Comparison of ENCODE assay signal across 8 mouse cellular contexts in the genomic region with DNA sequence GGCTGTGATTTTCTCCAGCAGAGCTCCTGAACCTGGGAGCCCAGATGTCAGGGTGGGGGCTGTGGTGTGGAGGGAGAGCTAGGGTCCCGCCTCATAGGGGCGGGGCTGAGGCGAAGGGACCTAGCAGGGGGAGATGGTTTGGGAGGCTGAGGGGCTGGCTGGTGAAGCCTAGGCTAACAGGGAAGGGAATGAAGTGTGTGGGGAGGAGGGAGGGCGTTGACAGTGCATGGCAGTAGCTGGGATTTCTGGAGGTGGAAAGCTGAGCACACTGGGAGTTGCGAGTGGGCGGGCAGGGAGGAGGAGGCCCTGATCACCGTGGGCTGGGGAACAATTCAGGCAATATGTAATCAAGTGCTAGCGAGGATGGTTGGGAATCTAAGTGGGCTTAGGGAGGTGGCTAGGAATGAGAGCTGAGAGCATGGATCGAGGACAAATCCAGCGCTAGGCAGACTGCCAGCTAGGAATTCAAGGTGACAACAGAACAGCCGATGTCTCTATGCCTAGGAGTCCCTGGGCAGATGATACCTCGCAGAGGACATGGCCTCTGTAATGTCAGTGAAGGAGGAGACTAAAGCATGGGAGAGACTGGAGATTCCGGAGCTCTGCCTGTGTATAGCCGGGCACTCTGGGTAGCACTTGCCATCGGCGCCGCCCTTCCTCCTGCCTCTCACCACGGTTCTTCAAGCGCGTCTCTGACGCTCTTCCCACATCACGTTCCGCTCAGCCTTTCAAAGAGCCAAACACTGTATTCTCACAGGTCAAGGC. TPM values are rescaled to one million over a fixed set of nuclear protein-coding genes. Genes with fewer than 3 reads are reported as not detected.
DNase-seq lines count a peak whose midpoint lies in the region; ATAC-seq lines count a peak whose summit lies in the region.

No protein-coding gene starts in this region.

- peak overlapping the region; percentile 25; the same call in 1 of the 2 replicates for H3K27ac ChIP-seq in embryonic facial prominence, embryonic 14.5 days (replicated peaks; ENCODE audit: low read depth, low read length)
- H3K27ac ChIP-seq in heart, embryonic 14.5 days (replicated peaks in 1 of 2; ENCODE audit: control insufficient read depth in 1 of 2, insufficient read depth in 1 of 2, low read depth in 2 of 2, low read length in 2 of 2): peak overlapping the region; percentile 6 to 30; a peak in 3 of 4 replicates
- H3K27ac ChIP-seq in liver, embryonic 15.5 days (replicated peaks): no peak overlapping the region

- peak; percentile 49 for DNase-seq in adrenal gland, postnatal 25 days
- peak; percentile 68 for DNase-seq in embryonic facial prominence, embryonic 14.5 days (ENCODE audit: low spot score)
- peak; percentile 29 to 46 for DNase-seq in kidney, postnatal 25 days
- DNase-seq in natural killer cell, adult 2 months (ENCODE audit: low spot score in 2 of 2): peak; percentile 10 to 16
- peak; percentile 66 for DNase-seq in testis, postnatal 14 days (ENCODE audit: low spot score)

- ATAC-seq in CD4-positive, CD25-positive, alpha-beta regulatory T cell, adult 4 months: peak; percentile 62
- ATAC-seq in embryonic facial prominence, embryonic 14.5 days (ENCODE audit: low read depth): peak; percentile 77
- peak; percentile 62 for ATAC-seq in heart, embryonic 14.5 days (ENCODE audit: insufficient number of reproducible peaks, insufficient read depth, low FRiP score, low read depth)
- peak; percentile 9; the same call in 1 of the 2 replicates for ATAC-seq in liver, embryonic 15.5 days (ENCODE audit: insufficient read depth)

- H3K4me2 ChIP-seq in embryonic facial prominence, embryonic 14.5 days (ENCODE audit: low read depth, low read length): peak overlapping the region; percentile 79
- H3K4me2 ChIP-seq in heart, embryonic 14.5 days (ENCODE audit: low read length): peak overlapping the region; percentile 90
- peak overlapping the region; percentile 58 for H3K4me2 ChIP-seq in liver, embryonic 15.5 days

- H3K9me3 ChIP-seq in embryonic facial prominence, embryonic 14.5 days (ENCODE audit: control insufficient read depth, low read length): no peaks in the 10 kb centered on the region
- H3K9me3 ChIP-seq in heart, embryonic 14.5 days (ENCODE audit: control insufficient read depth, low read length): no peaks in the 10 kb centered on the region
- H3K9me3 ChIP-seq in liver, embryonic 15.5 days (replicated peaks): no peaks in the 10 kb centered on the region

- WGBS in embryonic facial prominence, embryonic 14.5 days: 1% methylated on average over 23 of the region's 23 CpGs
- WGBS in heart, embryonic 14.5 days: under 1% methylated on average over 23 of the region's 23 CpGs
- WGBS in liver, embryonic 15.5 days (ENCODE audit: insufficient replicate concordance): 3% methylated on average over 23 of the region's 23 CpGs

- peaks cover 23% of the 10 kb centered on the region for H3K4me1 ChIP-seq in embryonic facial prominence, embryonic 14.5 days (ENCODE audit: control insufficient read depth, insufficient read depth, low read length)
- peaks cover 15 to 21% of the 10 kb centered on the region in 2 experiments; a peak in 3 of 4 replicates for H3K4me1 ChIP-seq in heart, embryonic 14.5 days (ENCODE audit: control insufficient read depth in 2 of 2, insufficient read depth in 2 of 2, low read length in 2 of 2)
- H3K4me1 ChIP-seq in liver, embryonic 15.5 days (replicated peaks): peaks cover 45% of the 10 kb centered on the region

- H3K4me3 ChIP-seq in embryonic facial prominence, embryonic 14.5 days (ENCODE audit: low read depth, low read length): peak overlapping the region; percentile 38
- H3K4me3 ChIP-seq in heart, embryonic 14.5 days (ENCODE audit: control insufficient read depth in 1 of 2, insufficient read depth in 1 of 2, low read depth in 1 of 2, low read length in 2 of 2): peak overlapping the region; percentile 32 to 34
- peak overlapping the region; percentile 33 for H3K4me3 ChIP-seq in liver, embryonic 15.5 days (replicated peaks)

- no peaks in the 10 kb centered on the region for H3K36me3 ChIP-seq in embryonic facial prominence, embryonic 14.5 days (ENCODE audit: control insufficient read depth, insufficient read depth, low read length)
- no peaks in the 10 kb centered on the region for H3K36me3 ChIP-seq in heart, embryonic 14.5 days (ENCODE audit: control insufficient read depth, insufficient read depth, low read length)
- no peaks in the 10 kb centered on the region for H3K36me3 ChIP-seq in liver, embryonic 15.5 days (replicated peaks)

- 0 out of 2 replicates have a peak, but pooled peaks cover 4% of the 10 kb centered on the region for H3K27me3 ChIP-seq in embryonic facial prominence, embryonic 14.5 days (replicated peaks; ENCODE audit: control insufficient read depth, insufficient read depth, low read length)
- no peaks in the 10 kb centered on the region for H3K27me3 ChIP-seq in heart, embryonic 14.5 days (ENCODE audit: control insufficient read depth, insufficient read depth, low read length)
- peaks cover 45% of the 10 kb centered on the region for H3K27me3 ChIP-seq in liver, embryonic 15.5 days

- peak overlapping the region; percentile 58 for H3K9ac ChIP-seq in embryonic facial prominence, embryonic 14.5 days (ENCODE audit: low read depth, low read length)
- peak overlapping the region; percentile 66 for H3K9ac ChIP-seq in heart, embryonic 14.5 days (ENCODE audit: low read length)
- no peak overlapping the region for H3K9ac ChIP-seq in liver, embryonic 15.5 days

RNA-seq across cellular contexts. Expression of a gene that starts 27.2 kb away (rescaled TPM):
- 100 to 1,000 TPM; 533 to 583 TPM for polyA plus RNA-seq in CD4-positive, CD25-positive, alpha-beta regulatory T cell, adult 4 months (2017; shearing (Covaris generic))
- 525 and 582 TPM in 2 replicates for total RNA-seq in adrenal gland, postnatal 25 days (2021)
- polyA plus RNA-seq in embryonic facial prominence, embryonic 14.5 days (2014; fragmentation: Nextera tagmentation; extraction: Ambion mirVana): 1,001 and 1,028 TPM in 2 replicates
- polyA plus RNA-seq in heart, embryonic 14.5 days (2014; fragmentation: Nextera tagmentation; extraction: Ambion mirVana): 565 and 616 TPM in 2 replicates
- 306 and 329 TPM in 2 replicates for polyA plus RNA-seq in liver, embryonic 15.5 days (2015; fragmentation: Nextera tagmentation; extraction: Ambion mirVana)

RNA-seq across cellular contexts. Expression of a gene that starts 46.4 kb away (rescaled TPM):
- not detected for polyA plus RNA-seq in CD4-positive, CD25-positive, alpha-beta regulatory T cell, adult 4 months (2017; shearing (Covaris generic))
- total RNA-seq in adrenal gland, postnatal 25 days (2021): not detected in 2 replicates
- not detected in 2 replicates for polyA plus RNA-seq in embryonic facial prominence, embryonic 14.5 days (2014; fragmentation: Nextera tagmentation; extraction: Ambion mirVana)
- polyA plus RNA-seq in heart, embryonic 14.5 days (2014; fragmentation: Nextera tagmentation; extraction: Ambion mirVana): not detected in 2 replicates
- polyA plus RNA-seq in liver, embryonic 15.5 days (2015; fragmentation: Nextera tagmentation; extraction: Ambion mirVana): not detected in 2 replicates

Comparison
In these comparisons a context has a peak if more than half of its experiments do, and no peak if none do; other contexts are left out.
1. ATAC-seq: peak in every context shown above with its lines; median percentile 77 in embryonic facial prominence, embryonic 14.5 days; 62 in CD4-positive, CD25-positive, alpha-beta regulatory T cell, adult 4 months; 62 in heart, embryonic 14.5 days; 9 in liver, embryonic 15.5 days.
2. DNase-seq: peak in every context shown above with its lines; median percentile 68 in embryonic facial prominence, embryonic 14.5 days; 66 in testis, postnatal 14 days; 49 in adrenal gland, postnatal 25 days; 38 in kidney, postnatal 25 days; 13 in natural killer cell, adult 2 months.